Mouse (Mus musculus) forebrain, postnatal 0 days (tissue): ENCODE data around the gene Zfp618. TPM values are rescaled to one million over a fixed set of nuclear protein-coding genes. Genes with fewer than 3 reads are reported as not detected.

ENCODE experiments used
- ATAC-seq: fragments of 200-750 bp; cut with Nextera tagmentation; 2 replicates; pipeline ENCODE4 v1.8.0; 2017; ENCODE audit warnings: mild to moderate bottlenecking, moderate library complexity
- DNase-seq: peaks from one replicate; pipeline ENCODE4 v3.0.0-alpha.2; 2015
- H3K27ac ChIP-seq: fragments of 300-500 bp; sonication (generic); 2 replicates; pipeline ENCODE4 v1.5.1; 2014; ENCODE audit warnings: low read depth, mild to moderate bottlenecking, antibody characterized with exemption, low read length, moderate library complexity, mixed read lengths
- H3K27me3 ChIP-seq: fragments of 300-500 bp; sonication (generic); 2 replicates; pipeline ENCODE4 v1.6.1; 2014; ENCODE audit warnings: mild to moderate bottlenecking, low read length, mixed read lengths; ENCODE audit not compliant: insufficient read depth
- H3K36me3 ChIP-seq: fragments of 300-500 bp; sonication (generic); 2 replicates; pipeline ENCODE4 v1.6.1; 2014; ENCODE audit warnings: mild to moderate bottlenecking, moderate library complexity; ENCODE audit not compliant: insufficient read depth
- H3K4me1 ChIP-seq: fragments of 300-500 bp; sonication (generic); 2 replicates; pipeline ENCODE4 v1.6.1; 2014; ENCODE audit warnings: antibody characterized with exemption; ENCODE audit not compliant: insufficient read depth
- H3K4me2 ChIP-seq: fragments of 300-500 bp; sonication (generic); 2 replicates; pipeline ENCODE4 v1.6.1; 2014; ENCODE audit warnings: low read depth, mild to moderate bottlenecking, moderate library complexity
- H3K4me3 ChIP-seq: fragments of 300-500 bp; sonication (generic); 2 replicates; pipeline ENCODE4 v1.5.1; 2014; ENCODE audit warnings: low read depth, low read length, mixed read lengths
- H3K9ac ChIP-seq: fragments of 300-500 bp; sonication (generic); 2 replicates; pipeline ENCODE4 v1.6.1; 2014; ENCODE audit warnings: mild to moderate bottlenecking
- H3K9me3 ChIP-seq: fragments of 300-500 bp; sonication (generic); 2 replicates; pipeline ENCODE4 v1.6.1; 2016; ENCODE audit warnings: low read length
- CTCF ChIP-seq: sonication (generic); IDR thresholded peaks from 2 replicates; pipeline ENCODE4 v1.5.1; 2016; ENCODE audit warnings: antibody characterized with exemption, control low read depth, low read depth
- WGBS: fragments of 180-500 bp; shearing (Covaris S2); extraction: QIAGEN DNeasy Blood & Tissue Kit; methylation state at CpG from one replicate; pipeline ENCODE4 v1.1.7; 2014; 5-methylcytosine and 5-hydroxymethylcytosine counted together
- polyA plus RNA-seq: library from polyadenylated mRNA; unstranded; fragments of >200 nt; fragmentation: Nextera tagmentation; extraction: Ambion mirVana; gene quantifications from 2 replicates; pipeline ENCODE4 v1.2.1, GENCODE M21; 2015
- total RNA-seq: library from RNA; depleted of rRNA; stranded (reverse); fragments of >200 nt; gene quantifications from 2 replicates; pipeline ENCODE4 v1.2.3, GENCODE M21; 2014

The Zfp618 gene
- total and polyA plus RNA-seq, 2 experiments from 2014 or later, result 11.1 to 21.9 TPM

GRCm38 (mm10) chr4:63038937-63039336 lies 73.6 kb downstream of the Zfp618 start:
- no peak overlapping the region for H3K4me3 ChIP-seq
- H3K27me3 ChIP-seq, result no peaks in the 10 kb centered on the region
- ATAC-seq (no peak), DNase-seq (no peak)
- H3K27ac ChIP-seq, result no peak overlapping the region
- no peak overlapping the region for H3K9ac ChIP-seq
- 89% methylated on average over 10 of the region's 10 CpGs for WGBS
- no peak overlapping the region for H3K4me2 ChIP-seq
- TF ChIP-seq CTCF, result no peak
- H3K36me3 ChIP-seq, result no peaks in the 10 kb centered on the region
- no peaks in the 10 kb centered on the region for H3K9me3 ChIP-seq
- H3K4me1 ChIP-seq, result 0 out of 2 replicates have a peak, but pooled peaks cover 2% of the 10 kb centered on the region

- Histone ChIP-seq H3K4me3 (no peak overlapping the region), H3K27me3 (no peaks in the 10 kb centered on the region), H3K9ac (no peak overlapping the region), H3K9me3 (no peaks in the 10 kb centered on the region), H3K27ac (no peak overlapping the region), H3K36me3 (no peaks in the 10 kb centered on the region), H3K4me1 (no peaks in the 10 kb centered on the region), H3K4me2 (no peak overlapping the region)
- WGBS, result 87% methylated on average over 3 of the region's 3 CpGs
- DNase-seq (no peak), ATAC-seq (no peak)
- no peak for TF ChIP-seq CTCF
These were observed 83.2 kb downstream of the Zfp618 start for GRCm38 (mm10) chr4:63048606-63049005.

- H3K9me3 ChIP-seq, result no peaks in the 10 kb centered on the region
- H3K4me3 ChIP-seq, result no peak overlapping the region
- ATAC-seq, result no peak
- no peaks in the 10 kb centered on the region for H3K36me3 ChIP-seq
- H3K27me3 ChIP-seq, result no peaks in the 10 kb centered on the region
- DNase-seq, result no peak
- TF ChIP-seq CTCF, result no peak
- H3K27ac ChIP-seq, result no peak overlapping the region
- H3K4me2 ChIP-seq, result no peak overlapping the region
- no peak overlapping the region for H3K9ac ChIP-seq
- H3K4me1 ChIP-seq, result no peaks in the 10 kb centered on the region
These were observed 84.4 kb downstream of the Zfp618 start for GRCm38 (mm10) chr4:63049596-63050318.

DNA sequence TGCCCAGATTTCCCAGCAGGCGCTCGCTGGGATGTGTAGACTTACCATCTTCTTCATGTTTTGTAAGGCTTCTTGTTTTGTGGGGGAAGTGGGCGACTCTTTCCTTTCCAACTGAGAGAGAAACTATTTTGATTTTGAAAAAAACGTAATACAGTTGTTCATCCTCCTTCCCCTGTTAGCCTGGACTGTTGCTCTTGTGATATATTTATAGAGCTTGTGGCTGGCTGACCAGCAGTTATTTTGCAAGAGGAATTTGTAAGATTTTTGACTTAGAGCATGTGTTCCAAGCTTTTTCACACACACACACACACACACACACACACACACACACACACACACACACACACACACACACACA lies 84.9 kb downstream of the Zfp618 start:
- Histone ChIP-seq H3K27me3 (no peaks in the 10 kb centered on the region), H3K4me2 (no peak overlapping the region), H3K9ac (no peak overlapping the region), H3K4me3 (no peak overlapping the region), H3K27ac (no peak overlapping the region), H3K36me3 (no peaks in the 10 kb centered on the region), H3K9me3 (no peaks in the 10 kb centered on the region), H3K4me1 (no peaks in the 10 kb centered on the region)
- 57% methylated on average over 4 of the region's 4 CpGs for WGBS
- no peak for ATAC-seq
- no peak for TF ChIP-seq CTCF
- peak; percentile 22 for DNase-seq

GRCm38 (mm10) chr4:63050949-63051348 lies 85.6 kb downstream of the Zfp618 start:
- H3K4me3 ChIP-seq, result no peak overlapping the region
- TF ChIP-seq CTCF, result no peak
- H3K9ac ChIP-seq, result no peak overlapping the region
- no peak overlapping the region for H3K4me2 ChIP-seq
- DNase-seq, result no peak
- no peaks in the 10 kb centered on the region for H3K27me3 ChIP-seq
- no peaks in the 10 kb centered on the region for H3K9me3 ChIP-seq
- no peak overlapping the region for H3K27ac ChIP-seq
- no peaks in the 10 kb centered on the region for H3K36me3 ChIP-seq
- WGBS, result 77% methylated on average over 4 of the region's 4 CpGs
- no peaks in the 10 kb centered on the region for H3K4me1 ChIP-seq
- no peak for ATAC-seq

GRCm38 (mm10) chr4:63051940-63052661 lies 86.7 kb downstream of the Zfp618 start:
- Histone ChIP-seq H3K9me3 (no peaks in the 10 kb centered on the region), H3K4me1 (no peaks in the 10 kb centered on the region), H3K36me3 (no peaks in the 10 kb centered on the region), H3K4me2 (no peak overlapping the region), H3K9ac (no peak overlapping the region), H3K27me3 (no peaks in the 10 kb centered on the region), H3K4me3 (no peak overlapping the region), H3K27ac (no peak overlapping the region)
- no peak for TF ChIP-seq CTCF
- no peak for ATAC-seq
- 70% methylated on average over 7 of the region's 7 CpGs for WGBS
- DNase-seq, result no peak

- DNase-seq (no peak), ATAC-seq (no peak)
- Histone ChIP-seq H3K9me3 (no peaks in the 10 kb centered on the region), H3K9ac (no peak overlapping the region), H3K4me3 (no peak overlapping the region), H3K27me3 (no peaks in the 10 kb centered on the region), H3K4me2 (no peak overlapping the region), H3K36me3 (no peaks in the 10 kb centered on the region), H3K27ac (no peak overlapping the region), H3K4me1 (no peaks in the 10 kb centered on the region)
- WGBS, result 53% methylated on average over 2 of the region's 2 CpGs
- TF ChIP-seq CTCF, result no peak
These were observed 87.3 kb downstream of the Zfp618 start for GRCm38 (mm10) chr4:63052662-63053033.
